In genomic region chr7:89628006-89628405, GRCm38 (mm10) we compare ENCODE assay signal across 23 mouse cellular contexts. TPM values are rescaled to one million over a fixed set of nuclear protein-coding genes. Genes with fewer than 3 reads are reported as not detected.
DNase-seq lines count a peak whose midpoint lies in the region; ATAC-seq lines count a peak whose summit lies in the region.
"Had no signal": no experiment of that assay in that cellular context is flagged by ENCODE, and none has a peak within 500 bp of the region (broad histone marks: within the 10 kb centered on the region; RNA-seq: fewer than 3 reads in every experiment).

No protein-coding gene starts in this region.

- WGBS in forebrain, embryonic 13.5 days = 6% methylated on average over 2 of the region's 2 CpGs
- 4% methylated on average over 2 of the region's 2 CpGs for WGBS in forebrain, embryonic 14.5 days
- 4% methylated on average over 2 of the region's 2 CpGs for WGBS in neural tube, embryonic 15.5 days
- 9% methylated on average over 2 of the region's 2 CpGs for WGBS in embryonic facial prominence, embryonic 11.5 days

- no peak for ATAC-seq in forebrain, embryonic 13.5 days
- no peak for ATAC-seq in forebrain, embryonic 14.5 days
- ATAC-seq in neural tube, embryonic 15.5 days (ENCODE audit: low FRiP score) = no peak
- peak; percentile 49; the same call in 1 of the 2 replicates for ATAC-seq in embryonic facial prominence, embryonic 11.5 days (replicated peaks; ENCODE audit: insufficient number of reproducible peaks, low FRiP score, low TSS enrichment, low read depth)

- no peak overlapping the region for H3K4me2 ChIP-seq in forebrain, embryonic 13.5 days
- H3K4me2 ChIP-seq in forebrain, embryonic 14.5 days (ENCODE audit: low read length) = no peak overlapping the region
- H3K4me2 ChIP-seq in neural tube, embryonic 15.5 days = no peak overlapping the region
- no peak overlapping the region for H3K4me2 ChIP-seq in embryonic facial prominence, embryonic 11.5 days (ENCODE audit: low read depth, low read length)
- H3K4me2 ChIP-seq: heart, embryonic 13.5 days; hindbrain, embryonic 15.5 days; midbrain, embryonic 12.5 days had no signal

- no peak overlapping the region for H3K4me3 ChIP-seq in forebrain, embryonic 13.5 days
- no peak overlapping the region for H3K4me3 ChIP-seq in forebrain, embryonic 14.5 days (ENCODE audit: low read depth, low read length)
- no peak overlapping the region for H3K4me3 ChIP-seq in neural tube, embryonic 15.5 days (replicated peaks)
- no peak overlapping the region for H3K4me3 ChIP-seq in embryonic facial prominence, embryonic 11.5 days (ENCODE audit: low read depth, low read length)
- H3K4me3 ChIP-seq: gastrocnemius, adult 2 months; heart, embryonic 13.5 days; hindbrain, embryonic 15.5 days; layer of hippocampus, adult 2 months; midbrain, embryonic 12.5 days had no signal

- H3K9me3 ChIP-seq in forebrain, embryonic 13.5 days (replicated peaks) = no peaks in the 10 kb centered on the region
- H3K9me3 ChIP-seq in forebrain, embryonic 14.5 days (replicated peaks; ENCODE audit: control insufficient read depth, low read length) = no peaks in the 10 kb centered on the region
- no peaks in the 10 kb centered on the region for H3K9me3 ChIP-seq in neural tube, embryonic 15.5 days (replicated peaks)
- no peaks in the 10 kb centered on the region for H3K9me3 ChIP-seq in embryonic facial prominence, embryonic 11.5 days (replicated peaks; ENCODE audit: control insufficient read depth, low read length)
- H3K9me3 ChIP-seq: heart, embryonic 13.5 days; hindbrain, embryonic 15.5 days; midbrain, embryonic 12.5 days had no signal

- no peaks in the 10 kb centered on the region for H3K36me3 ChIP-seq in forebrain, embryonic 13.5 days (ENCODE audit: poor library complexity, severe bottlenecking)
- no peaks in the 10 kb centered on the region for H3K36me3 ChIP-seq in forebrain, embryonic 14.5 days (ENCODE audit: control insufficient read depth, insufficient read depth, low read length)
- H3K36me3 ChIP-seq in neural tube, embryonic 15.5 days = no peaks in the 10 kb centered on the region
- no peaks in the 10 kb centered on the region for H3K36me3 ChIP-seq in embryonic facial prominence, embryonic 11.5 days (replicated peaks; ENCODE audit: control insufficient read depth, insufficient read depth, low read depth, low read length)
- H3K36me3 ChIP-seq: heart, embryonic 13.5 days; hindbrain, embryonic 15.5 days; midbrain, embryonic 12.5 days had no signal

- peak overlapping the region; percentile 28; the same call in 1 of the 2 replicates for H3K27ac ChIP-seq in forebrain, embryonic 13.5 days
- no peak overlapping the region for H3K27ac ChIP-seq in forebrain, embryonic 14.5 days (ENCODE audit: low read depth, low read length)
- H3K27ac ChIP-seq in neural tube, embryonic 15.5 days (replicated peaks) = no peak overlapping the region
- no peak overlapping the region for H3K27ac ChIP-seq in embryonic facial prominence, embryonic 11.5 days (replicated peaks; ENCODE audit: low read depth, low read length)
- H3K27ac ChIP-seq: gastrocnemius, adult 2 months; heart, embryonic 13.5 days; hindbrain, embryonic 15.5 days; kidney, postnatal 0 days; midbrain, embryonic 12.5 days had no signal

- H3K4me1 ChIP-seq in forebrain, embryonic 13.5 days = peaks cover 19% of the 10 kb centered on the region; the same call in 1 of the 2 replicates
- 0 out of 2 replicates have a peak, but pooled peaks cover 6% of the 10 kb centered on the region for H3K4me1 ChIP-seq in forebrain, embryonic 14.5 days (ENCODE audit: control insufficient read depth, insufficient read depth, low read length)
- peaks cover 7% of the 10 kb centered on the region; the same call in 1 of the 2 replicates for H3K4me1 ChIP-seq in neural tube, embryonic 15.5 days
- no peaks in the 10 kb centered on the region for H3K4me1 ChIP-seq in embryonic facial prominence, embryonic 11.5 days (ENCODE audit: control insufficient read depth, insufficient read depth, low read length)

- peaks cover 5% of the 10 kb centered on the region; the same call in 1 of the 2 replicates for H3K27me3 ChIP-seq in forebrain, embryonic 13.5 days
- H3K27me3 ChIP-seq in forebrain, embryonic 14.5 days (replicated peaks; ENCODE audit: control insufficient read depth, insufficient read depth, low read length) = no peaks in the 10 kb centered on the region
- H3K27me3 ChIP-seq in neural tube, embryonic 15.5 days (replicated peaks) = no peaks in the 10 kb centered on the region
- no peaks in the 10 kb centered on the region for H3K27me3 ChIP-seq in embryonic facial prominence, embryonic 11.5 days (ENCODE audit: control insufficient read depth, insufficient read depth, low read length)
- H3K27me3 ChIP-seq: hindbrain, embryonic 15.5 days had no signal

- no peak overlapping the region for H3K9ac ChIP-seq in forebrain, embryonic 13.5 days
- H3K9ac ChIP-seq in forebrain, embryonic 14.5 days (ENCODE audit: low read length) = no peak overlapping the region
- no peak overlapping the region for H3K9ac ChIP-seq in neural tube, embryonic 15.5 days (replicated peaks)
- H3K9ac ChIP-seq in embryonic facial prominence, embryonic 11.5 days (replicated peaks; ENCODE audit: low read length) = no peak overlapping the region
- H3K9ac ChIP-seq: heart, embryonic 13.5 days; hindbrain, embryonic 15.5 days; midbrain, embryonic 12.5 days had no signal

- DNase-seq in forebrain, embryonic 14.5 days (ENCODE audit: low spot score) = no peak
- peak; percentile 59 for DNase-seq in neural tube, embryonic 10.5 days (ENCODE audit: extremely low spot score, low spot score)
- peak; percentile 18 for DNase-seq in embryonic facial prominence, embryonic 11.5 days (ENCODE audit: low spot score)
- peak; percentile 51 for DNase-seq in retina, postnatal 1 day
- no peak for DNase-seq in gastrocnemius, postnatal 10 days
- DNase-seq in lung, postnatal 36 days = no peak
- DNase-seq: adrenal gland, adult 8-10 months; B cell, adult 2 months; cerebellum, adult 9-10 months; gastrocnemius, adult 2 months; kidney, adult 18-20 months; liver; lung, postnatal 10 days; thymus, postnatal 14 days had no signal

RNA-seq across cellular contexts. Expression of gene Me3, which starts 4.2 kb away (rescaled TPM):
- 1.5 and 1.6 TPM in 2 replicates for polyA plus RNA-seq in forebrain, embryonic 13.5 days (2015; fragmentation: Nextera tagmentation; extraction: Ambion mirVana)
- 3.2 and 5.0 TPM in 2 replicates for polyA plus RNA-seq in forebrain, embryonic 14.5 days (2014; fragmentation: Nextera tagmentation; extraction: Ambion mirVana)
- polyA plus RNA-seq in neural tube, embryonic 15.5 days (2015; fragmentation: Nextera tagmentation; extraction: Ambion mirVana) = 16.8 and 19.1 TPM in 2 replicates
- 0.77 and 2.0 TPM in 2 replicates for polyA plus RNA-seq in embryonic facial prominence, embryonic 11.5 days (2014; fragmentation: Nextera tagmentation; extraction: Ambion mirVana)
- total RNA-seq in gastrocnemius, postnatal 10 days (2021) = 10 to 100 TPM; 79.9 to 88.9 TPM
- total RNA-seq: common myeloid progenitor, adult 5-6 weeks; granulocyte monocyte progenitor cell, adult 5-6 weeks had no signal

Comparison
In these comparisons a context has a peak if more than half of its experiments do, and no peak if none do; other contexts are left out.
1. DNase-seq: peak in neural tube, embryonic 10.5 days (single experiment), embryonic facial prominence, embryonic 11.5 days (single experiment) and retina, postnatal 1 day (single experiment); none in forebrain, embryonic 14.5 days (single experiment), gastrocnemius, postnatal 10 days (single experiment) and lung, postnatal 36 days (single experiment).